ENCODE assay signal across 26 mouse cellular contexts in genomic region chr16:21651161-21651560, GRCm38 (mm10). TPM values are rescaled to one million over a fixed set of nuclear protein-coding genes. Genes with fewer than 3 reads are reported as not detected.
A peak's percentile ranks its signal among the peaks of the same experiment; 100 is the strongest.
DNase-seq lines count a peak whose midpoint lies in the region; ATAC-seq and TF ChIP-seq lines count a peak whose summit lies in the region.
"Had no signal": no experiment of that assay in that cellular context is flagged by ENCODE, and none has a peak within 500 bp of the region (broad histone marks: within the 10 kb centered on the region; RNA-seq: fewer than 3 reads in every experiment).

No protein-coding gene starts in this region.

- H3K4me1 ChIP-seq in forebrain, embryonic 10.5 days: peaks cover 21% of the 10 kb centered on the region
- peaks cover 8% of the 10 kb centered on the region for H3K4me1 ChIP-seq in forebrain, embryonic 14.5 days (ENCODE audit: control insufficient read depth, insufficient read depth, low read length)
- H3K4me1 ChIP-seq in megakaryocyte, embryonic 14.5 days: peaks cover 24% of the 10 kb centered on the region
- H3K4me1 ChIP-seq in embryonic fibroblast, embryonic 13.5 days (ENCODE audit: control insufficient read depth, insufficient read depth, low read length): no peaks in the 10 kb centered on the region
- H3K4me1 ChIP-seq: embryonic facial prominence, embryonic 12.5 days had no signal

- WGBS in forebrain, embryonic 10.5 days: 81% methylated on average over 4 of the region's 4 CpGs
- WGBS in forebrain, embryonic 14.5 days: 88% methylated on average over 4 of the region's 4 CpGs

- no peak overlapping the region for H3K4me3 ChIP-seq in forebrain, embryonic 10.5 days
- H3K4me3 ChIP-seq in forebrain, embryonic 14.5 days (ENCODE audit: low read depth, low read length): no peak overlapping the region
- peak overlapping the region; percentile 5 for H3K4me3 ChIP-seq in megakaryocyte, embryonic 14.5 days (replicated peaks)
- no peak overlapping the region for H3K4me3 ChIP-seq in embryonic fibroblast, embryonic 13.5 days (ENCODE audit: insufficient read depth, low read length)
- H3K4me3 ChIP-seq: embryonic facial prominence, embryonic 10.5 days; embryonic facial prominence, embryonic 12.5 days; erythroblast, embryonic 14.5 days; forebrain, embryonic 12.5 days; forebrain, embryonic 15.5 days had no signal

- H3K4me2 ChIP-seq in forebrain, embryonic 14.5 days (ENCODE audit: low read length): no peak overlapping the region
- H3K4me2 ChIP-seq: embryonic facial prominence, embryonic 12.5 days; forebrain, embryonic 12.5 days; forebrain, embryonic 15.5 days had no signal

- DNase-seq in forebrain, embryonic 10.5 days (ENCODE audit: extremely low spot score, low spot score): no peak
- DNase-seq in forebrain, embryonic 14.5 days (ENCODE audit: low spot score): no peak
- DNase-seq in heart, adult 11 months: peak; percentile 80
- DNase-seq in heart, postnatal 14 days: no peak
- DNase-seq: adrenal gland, adult 8-10 months; adrenal gland, postnatal 14 days; adrenal gland, postnatal 36 days; B cell, adult 2 months; cerebellum, adult 11-12 months; cerebellum, adult 2 months; cerebellum, adult 9-10 months; cerebellum, postnatal 10 days; cerebellum, postnatal 25 days had no signal

- TF ChIP-seq POLR2A in embryonic fibroblast, embryonic 13.5 days (IDR thresholded peaks at IDR 0.05; ENCODE audit: low read depth, low read length): no peak

- no peaks in the 10 kb centered on the region for H3K9me3 ChIP-seq in forebrain, embryonic 10.5 days
- no peaks in the 10 kb centered on the region for H3K9me3 ChIP-seq in forebrain, embryonic 14.5 days (replicated peaks; ENCODE audit: control insufficient read depth, low read length)
- H3K9me3 ChIP-seq in megakaryocyte, embryonic 14.5 days: no peaks in the 10 kb centered on the region
- H3K9me3 ChIP-seq: embryonic facial prominence, embryonic 10.5 days; embryonic facial prominence, embryonic 12.5 days; forebrain, embryonic 12.5 days; forebrain, embryonic 15.5 days; G1E had no signal

- H3K36me3 ChIP-seq in forebrain, embryonic 10.5 days (replicated peaks): peaks cover 26% of the 10 kb centered on the region
- peaks cover 11% of the 10 kb centered on the region; the same call in 1 of the 2 replicates for H3K36me3 ChIP-seq in forebrain, embryonic 14.5 days (ENCODE audit: control insufficient read depth, insufficient read depth, low read length)
- peaks cover 35% of the 10 kb centered on the region for H3K36me3 ChIP-seq in megakaryocyte, embryonic 14.5 days (replicated peaks; ENCODE audit: low read length)
- H3K36me3 ChIP-seq: embryonic facial prominence, embryonic 10.5 days; G1E had no signal

- peak overlapping the region; percentile 0; the same call in 1 of the 2 replicates for H3K27ac ChIP-seq in forebrain, embryonic 10.5 days
- no peak overlapping the region for H3K27ac ChIP-seq in forebrain, embryonic 14.5 days (ENCODE audit: low read depth, low read length)
- H3K27ac ChIP-seq in embryonic fibroblast, embryonic 13.5 days (ENCODE audit: insufficient read depth, low read length): peak overlapping the region; percentile 21; the same call in 1 of the 2 replicates
- H3K27ac ChIP-seq: embryonic facial prominence, embryonic 10.5 days; embryonic facial prominence, embryonic 12.5 days; forebrain, embryonic 12.5 days; forebrain, embryonic 15.5 days had no signal

- no peak for ATAC-seq in forebrain, embryonic 14.5 days
- no peak for ATAC-seq in megakaryocyte, adult 5-6 weeks (ENCODE audit: poor library complexity, severe bottlenecking)
- ATAC-seq: activated CD4-positive, CD25-positive, alpha-beta regulatory T cell, adult 4 months; CD4-positive, CD25-positive, alpha-beta regulatory T cell, adult 4 months; forebrain, embryonic 15.5 days; Patski had no signal

- TF ChIP-seq CTCF in embryonic fibroblast, embryonic 13.5 days (IDR thresholded peaks at IDR 0.05; ENCODE audit: borderline replicate concordance, insufficient read depth, low read length): no peak

- H3K9ac ChIP-seq in forebrain, embryonic 14.5 days (ENCODE audit: low read length): no peak overlapping the region
- H3K9ac ChIP-seq: embryonic facial prominence, embryonic 12.5 days; forebrain, embryonic 12.5 days; forebrain, embryonic 15.5 days had no signal

- intact Hi-C loops in heart, postnatal 14 days (cut with DNase I): no loop called here

- H3K27me3 ChIP-seq in forebrain, embryonic 10.5 days (ENCODE audit: poor library complexity, severe bottlenecking): no peaks in the 10 kb centered on the region
- no peaks in the 10 kb centered on the region for H3K27me3 ChIP-seq in forebrain, embryonic 14.5 days (replicated peaks; ENCODE audit: control insufficient read depth, insufficient read depth, low read length)
- H3K27me3 ChIP-seq in megakaryocyte, embryonic 14.5 days (replicated peaks): peaks cover 2% of the 10 kb centered on the region
- H3K27me3 ChIP-seq: CH12.LX; embryonic facial prominence, embryonic 12.5 days; forebrain, embryonic 12.5 days; forebrain, embryonic 15.5 days; Patski had no signal

RNA-seq across cellular contexts. Expression of gene 2510009E07Rik, which starts 43.3 kb away (rescaled TPM):
- polyA plus RNA-seq in forebrain, embryonic 10.5 days (2016; fragmentation: Nextera tagmentation; extraction: Ambion mirVana): 29.2 and 31.9 TPM in 2 replicates
- 26.2 and 33.1 TPM in 2 replicates for polyA plus RNA-seq in forebrain, embryonic 14.5 days (2014; fragmentation: Nextera tagmentation; extraction: Ambion mirVana)
- total RNA-seq in heart, postnatal 14 days (2021): 10 to 100 TPM; 29.0 to 31.1 TPM
- 1.3 TPM in 1 of 2 replicates, not detected in the other for polyA plus RNA-seq in megakaryocyte, embryonic 14.5 days (2012; ENCODE audit: insufficient read depth, low replicate concordance)
- 0.41 and 0.60 TPM in 2 replicates for total RNA-seq in megakaryocyte, adult 5-6 weeks (2015)
- 1.3 and 3.2 TPM in 2 replicates for total RNA-seq in megakaryocyte, adult 5-6 weeks (2017)
- polyA plus RNA-seq in embryonic fibroblast, embryonic 13.5 days (2011; ENCODE audit: insufficient read length, low read depth, missing spikeins): 13.9 and 25.3 TPM in 2 replicates
- total RNA-seq: CH12.LX had no signal
- polyA plus RNA-seq: erythroblast, embryonic 14.5 days; G1E had no signal
